Mouse (Mus musculus): ENCODE measurements at regions not wholly inside any gene's neighbourhood (a gene's known extent, or its start where the extent isn't known, plus 50 kb on each side); places are given as distances from the start of the nearest gene placed in this dataset.

DNA sequence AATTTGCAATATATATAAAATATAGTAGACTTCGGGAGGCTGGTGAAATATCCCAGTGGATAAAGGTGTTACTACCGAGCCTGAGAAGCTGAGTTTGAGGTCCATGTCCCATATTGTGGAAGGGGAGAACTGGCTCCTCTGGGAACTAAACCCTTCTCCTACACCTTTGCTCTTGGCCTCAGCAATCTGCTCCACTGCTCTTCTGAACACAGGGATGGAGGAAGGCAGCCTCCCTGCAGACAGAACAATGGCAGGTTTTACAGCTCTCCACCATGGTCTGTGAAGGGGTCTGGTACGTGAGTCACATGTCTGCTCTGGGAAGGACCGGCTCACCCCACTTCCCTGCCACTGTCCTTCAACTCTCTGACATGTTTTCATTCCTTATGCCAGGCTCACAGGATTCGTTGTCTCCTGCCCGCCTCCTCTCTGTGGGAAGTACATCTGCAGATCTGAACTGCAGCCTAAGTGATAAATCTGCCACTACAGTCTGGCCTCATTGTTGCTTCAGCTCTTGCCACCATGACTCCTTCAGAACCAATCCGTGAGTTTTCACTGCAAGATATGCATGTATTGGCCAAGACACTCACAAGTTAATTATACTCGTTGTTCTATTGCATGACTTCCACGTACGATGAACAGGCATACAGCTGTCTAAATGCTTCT is 220.0 kb upstream of the Gm9767 start:
- DNase-seq, result no peak

DNA sequence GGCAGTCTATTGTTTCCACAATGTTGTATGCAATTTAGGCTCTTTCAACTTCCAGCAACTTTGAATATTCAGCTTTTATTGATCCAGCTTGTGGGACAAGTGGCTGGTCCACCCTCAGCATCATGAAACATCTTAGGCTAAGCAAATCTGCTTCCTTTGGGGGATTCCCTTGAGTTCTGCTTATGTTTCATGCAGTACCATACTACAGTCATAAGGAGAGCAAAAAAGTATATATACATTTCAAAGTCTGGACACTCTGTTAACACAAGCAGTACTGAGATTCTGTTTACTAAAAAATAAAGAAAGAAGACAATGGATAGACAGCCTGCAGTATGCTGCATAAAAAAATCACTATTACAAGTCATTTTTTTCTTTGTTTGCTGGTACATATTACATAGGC is 233.7 kb upstream of the Gm9767 start:
- DNase-seq, result no peak

DNA sequence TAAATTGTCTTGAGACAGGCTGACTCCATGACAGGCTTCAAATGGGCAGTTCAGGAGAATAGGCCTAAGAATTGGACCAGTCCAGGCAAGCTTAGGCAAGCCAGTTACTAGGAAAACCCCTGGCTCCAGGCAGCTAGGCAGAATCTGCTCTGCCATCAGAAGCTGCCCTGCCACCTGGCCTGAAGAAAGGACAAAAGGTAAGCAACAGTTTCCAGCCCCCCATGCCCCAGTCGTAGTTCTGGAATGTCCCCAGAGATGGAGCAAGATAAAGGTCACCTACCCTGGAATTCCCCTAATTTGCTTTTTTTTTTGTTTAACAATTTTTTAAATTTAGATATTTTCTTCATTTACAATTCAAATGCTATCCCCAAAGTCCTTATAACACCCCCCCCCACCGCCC is 248.8 kb upstream of the Gm9767 start:
- no peak for DNase-seq

DNA sequence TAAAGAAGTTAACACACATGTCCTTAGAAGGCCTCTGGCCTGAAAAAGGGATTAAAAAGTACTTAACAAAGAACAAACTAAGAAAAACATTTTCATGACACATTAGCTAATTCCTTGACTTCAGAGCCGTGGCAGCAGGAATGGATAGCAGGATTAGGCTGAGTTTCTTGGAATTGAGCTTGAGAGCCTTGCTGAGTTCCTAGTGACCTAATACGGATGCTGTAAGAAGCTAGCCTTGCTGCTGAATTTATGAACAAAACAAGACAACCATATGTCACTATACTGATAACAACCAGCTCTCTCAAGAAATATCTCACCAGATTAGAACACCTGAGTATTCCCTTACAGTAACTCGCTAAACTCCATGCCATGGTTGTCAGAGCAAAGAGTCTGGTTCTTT is 268.2 kb upstream of the Smlr1 start:
- DNase-seq, result no peak

DNA sequence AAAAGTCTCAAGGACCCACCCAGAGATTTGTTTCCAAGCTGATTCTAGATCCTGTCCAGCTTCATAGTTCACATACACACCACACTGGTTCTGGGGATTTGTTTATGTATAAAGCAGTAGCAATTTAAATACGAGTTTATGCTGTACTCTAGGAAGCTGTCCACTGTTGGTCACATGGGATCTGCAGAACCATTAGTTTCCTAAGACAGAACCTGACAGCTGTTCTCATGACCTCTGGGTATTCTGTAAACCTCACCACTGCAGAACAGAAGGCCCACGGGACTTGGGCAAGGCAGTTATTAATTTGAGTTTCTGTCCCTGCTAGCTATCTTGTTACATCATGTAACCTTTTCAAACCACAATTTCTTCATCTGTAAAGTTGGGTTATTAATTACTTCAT is 265.4 kb upstream of the Smlr1 start:
- DNase-seq, result no peak

DNA sequence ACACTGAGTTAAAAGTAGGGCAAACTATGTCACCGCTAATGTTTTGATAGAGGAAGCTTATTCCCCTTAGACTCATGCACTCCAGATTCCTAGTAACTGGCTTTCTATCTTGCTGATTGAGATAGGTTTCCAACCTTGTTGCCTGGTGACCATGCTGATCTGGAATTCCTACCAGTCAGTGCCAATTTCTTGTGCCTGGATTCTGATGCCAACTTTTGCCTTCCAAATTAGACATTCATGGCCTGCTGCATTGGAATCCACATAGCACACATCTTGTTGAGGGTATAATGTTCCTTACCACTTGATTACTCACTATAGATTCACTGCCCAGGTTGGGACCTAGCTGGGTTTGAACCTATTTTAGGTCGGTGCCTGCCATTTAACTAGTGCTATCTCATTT is 262.8 kb upstream of the Smlr1 start:
- no peak for DNase-seq

DNA sequence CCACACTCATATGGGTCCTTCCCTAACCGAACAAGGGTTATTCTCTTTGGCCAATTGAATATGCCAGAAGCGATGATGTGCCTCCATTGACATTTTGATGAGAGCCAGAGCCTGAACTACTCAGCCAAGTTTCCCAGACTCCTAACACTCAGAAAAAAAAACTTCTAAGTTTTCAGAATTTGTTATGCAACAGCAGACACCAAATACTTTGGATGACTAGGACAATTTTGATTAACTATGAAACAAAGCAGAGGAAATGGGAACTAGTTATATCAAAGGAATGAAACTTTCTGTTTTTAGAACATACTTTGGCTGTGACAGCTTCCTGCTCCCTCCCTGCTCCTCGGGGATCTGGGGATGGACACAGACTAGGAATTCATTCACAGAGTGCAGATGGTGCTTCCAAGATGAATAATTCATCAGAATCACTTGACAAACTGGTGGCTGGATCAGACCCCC is 254.3 kb upstream of the Smlr1 start:
- DNase-seq, result no peak

DNA sequence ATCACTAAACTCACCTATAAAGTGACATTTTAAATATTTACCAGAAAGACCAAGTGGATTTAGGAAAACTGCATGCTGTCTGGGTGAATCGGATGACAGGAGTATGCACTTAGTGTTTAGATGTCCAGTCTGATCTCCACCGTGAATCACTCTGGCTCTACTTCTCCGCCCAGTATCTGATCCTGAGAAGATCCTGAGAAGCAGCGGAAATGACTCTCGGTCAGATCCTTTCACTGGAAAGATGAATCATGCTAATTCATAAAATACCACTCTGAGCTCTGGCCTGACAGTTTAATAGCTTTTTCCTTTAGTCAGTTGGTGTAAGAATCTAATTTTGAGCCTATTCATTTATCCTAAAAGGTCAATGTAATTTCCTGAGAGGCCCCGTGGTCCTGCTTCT is 252.6 kb upstream of the Smlr1 start:
- no peak for DNase-seq

DNA sequence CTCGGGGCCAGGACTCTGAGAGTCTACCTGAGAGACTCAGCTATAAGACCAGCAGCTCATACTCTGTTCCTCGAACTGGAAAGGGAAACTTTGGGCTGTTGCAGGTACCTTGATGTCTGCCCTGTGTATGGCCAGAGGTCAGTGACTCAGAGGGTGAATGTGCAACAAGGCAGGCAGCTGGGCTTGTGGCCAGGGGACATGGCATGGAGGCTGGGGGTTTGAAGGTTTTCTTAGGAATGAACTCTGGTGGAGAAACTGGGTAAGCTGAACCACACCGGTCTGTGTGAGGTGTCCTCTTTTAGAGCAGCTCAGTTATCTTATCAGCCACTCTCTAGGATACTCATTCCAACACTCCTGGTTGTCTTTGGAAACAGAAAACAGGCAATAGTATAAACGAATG is 251.9 kb upstream of the Smlr1 start:
- no peak for DNase-seq

DNA sequence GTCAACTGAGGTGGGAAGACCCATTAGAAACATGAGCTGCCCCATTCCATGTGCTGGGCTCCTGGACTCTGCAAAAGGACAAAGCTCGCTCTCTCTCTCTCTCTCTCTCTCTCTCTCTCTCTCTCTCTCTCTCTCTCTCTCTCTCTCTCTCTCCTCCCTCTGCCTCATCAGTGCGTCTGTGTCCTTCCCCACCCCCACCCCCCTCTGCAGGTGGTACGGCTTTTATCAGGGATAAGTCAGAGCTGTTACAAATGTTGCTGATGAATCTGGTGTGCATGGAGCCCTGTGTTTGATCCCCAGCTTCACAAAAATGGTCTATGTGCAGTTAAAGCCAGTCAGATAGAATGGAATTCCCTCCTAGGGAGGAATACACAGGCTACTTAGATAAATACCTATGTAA is 247.8 kb upstream of the Smlr1 start:
- DNase-seq, result no peak

DNA sequence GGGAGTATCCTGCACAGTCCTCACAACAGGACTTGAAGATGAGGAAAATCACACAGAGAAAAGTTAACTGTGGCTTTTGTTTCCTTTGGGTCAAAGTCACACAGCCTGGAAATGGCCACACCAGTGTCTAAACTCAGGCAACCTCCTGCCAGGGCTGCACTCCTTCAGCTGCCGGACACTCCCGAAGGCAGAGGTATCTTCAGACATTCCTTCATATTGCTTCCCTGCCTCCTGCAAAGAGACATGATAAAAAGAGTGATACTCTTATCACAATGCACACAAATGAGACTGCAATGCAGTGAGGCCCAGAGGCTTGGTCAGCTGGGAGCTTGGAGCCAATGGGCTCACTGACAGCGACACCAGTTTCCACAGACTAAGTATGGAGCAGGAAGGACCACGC is 243.4 kb upstream of the Smlr1 start:
- DNase-seq, result no peak

DNA sequence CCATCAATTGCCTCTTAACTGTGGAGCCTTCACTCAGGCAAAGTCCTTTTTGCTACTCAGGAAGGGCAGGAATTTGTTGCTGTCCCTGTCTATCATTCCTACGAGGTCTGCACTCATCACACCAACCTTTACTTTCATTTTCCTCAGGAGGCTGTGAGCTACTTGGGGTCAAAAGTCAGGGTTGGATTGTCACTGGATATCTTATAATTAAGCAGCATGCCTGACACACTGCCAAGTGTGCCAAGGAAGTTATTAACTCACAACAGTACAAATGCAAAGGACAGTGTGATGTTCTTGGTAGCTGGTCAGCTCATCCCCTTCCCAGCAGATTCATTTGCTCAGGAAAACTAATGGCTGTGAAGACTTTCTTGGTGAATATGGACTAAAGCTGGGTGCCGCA is 241.7 kb upstream of the Smlr1 start:
- DNase-seq, result no peak

DNA sequence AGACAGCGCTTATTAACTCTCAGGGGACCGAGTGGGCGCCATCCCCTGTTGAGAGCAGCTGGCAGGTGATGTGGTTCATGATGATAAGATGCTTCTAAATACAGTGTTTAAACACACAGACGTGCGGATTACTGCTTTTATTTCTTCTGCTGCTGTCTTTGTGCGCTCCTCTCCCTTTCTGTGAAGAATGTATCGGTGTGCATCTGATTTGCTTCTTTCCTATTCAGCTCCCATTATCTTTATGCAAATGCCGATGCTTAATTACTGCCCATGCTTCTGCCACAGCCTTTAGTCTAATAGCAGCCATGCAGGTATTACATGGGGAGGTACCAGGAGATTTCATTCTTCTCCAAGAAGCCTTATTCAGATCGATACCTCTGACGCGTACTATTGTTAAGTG is 240.6 kb upstream of the Smlr1 start:
- no peak for DNase-seq

DNA sequence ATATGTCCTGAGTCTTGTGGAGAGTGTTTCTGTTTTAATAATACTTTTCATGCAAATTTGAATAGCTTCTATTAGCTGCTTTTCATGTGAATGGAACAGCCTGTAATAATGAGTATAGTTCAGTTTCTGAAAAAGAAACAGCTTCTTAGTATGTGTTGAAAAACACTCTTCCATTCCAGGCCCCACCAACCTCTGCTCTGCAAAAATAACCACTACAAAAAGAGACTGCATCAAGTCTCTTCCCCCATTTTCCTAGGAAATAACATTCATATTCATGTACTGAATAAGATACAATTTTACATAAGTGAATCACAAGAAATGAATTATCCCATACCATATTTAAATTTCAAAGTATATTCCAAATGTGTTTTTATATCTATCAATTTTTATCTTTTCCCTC is 234.0 kb upstream of the Smlr1 start:
- DNase-seq, result no peak

DNA sequence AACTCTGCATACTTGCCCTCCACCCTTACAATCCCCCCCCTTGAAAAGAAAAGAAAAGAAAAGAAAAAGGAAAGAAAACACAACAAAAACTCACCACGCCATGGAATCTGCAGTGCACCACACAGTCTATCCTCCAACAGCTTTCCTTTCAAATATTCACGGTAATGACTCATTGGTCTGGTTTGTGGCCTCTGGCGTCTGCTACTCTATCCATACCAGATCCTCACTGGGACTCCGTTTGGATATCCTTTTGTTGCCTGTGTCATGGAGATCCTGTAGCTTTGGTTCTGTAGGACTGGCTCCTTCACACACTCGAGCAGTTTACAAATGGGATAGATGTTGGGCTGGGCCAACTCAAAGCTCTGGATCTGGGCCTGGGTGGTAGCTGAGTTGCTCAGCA is 232.4 kb upstream of the Smlr1 start:
- no peak for DNase-seq

DNA sequence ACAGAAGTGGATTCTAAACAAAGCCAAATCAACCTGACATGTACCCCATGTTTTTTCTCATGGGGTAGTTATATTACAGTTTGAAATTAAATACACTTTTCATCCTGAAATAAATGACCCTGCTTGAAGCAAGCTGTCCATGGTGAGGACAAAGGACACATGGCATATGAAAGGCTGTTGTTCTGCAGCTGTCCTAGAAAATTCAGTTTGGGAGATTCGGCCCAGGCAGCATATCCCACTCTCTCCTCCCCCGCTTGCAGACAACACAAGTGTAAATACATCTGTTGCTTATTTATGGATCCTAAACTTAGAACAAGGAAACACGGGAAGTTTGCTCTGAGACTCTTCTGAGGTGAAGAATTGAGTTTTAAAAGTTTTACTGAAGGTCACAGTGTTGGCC is 218.2 kb upstream of the Smlr1 start:
- no peak for DNase-seq

DNA sequence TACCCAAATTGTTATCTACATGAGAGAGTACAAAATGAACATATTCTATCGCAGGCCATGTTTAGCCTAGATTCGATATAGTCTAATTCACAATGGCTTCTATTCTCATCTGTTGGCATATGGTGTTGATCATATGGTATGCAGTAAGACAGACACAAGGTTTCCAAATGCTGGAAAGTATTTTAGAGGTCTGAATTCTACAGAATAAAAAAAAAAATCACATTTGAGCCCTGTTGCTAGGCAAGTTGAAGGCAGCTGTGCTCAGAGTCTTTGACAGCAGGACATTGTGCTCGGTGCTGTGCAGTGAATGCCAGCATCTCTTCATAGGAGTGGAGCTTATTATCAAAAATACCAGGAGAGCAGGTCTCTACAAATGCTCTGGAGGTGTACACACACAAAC is 206.6 kb upstream of the Smlr1 start:
- DNase-seq, result no peak

DNA sequence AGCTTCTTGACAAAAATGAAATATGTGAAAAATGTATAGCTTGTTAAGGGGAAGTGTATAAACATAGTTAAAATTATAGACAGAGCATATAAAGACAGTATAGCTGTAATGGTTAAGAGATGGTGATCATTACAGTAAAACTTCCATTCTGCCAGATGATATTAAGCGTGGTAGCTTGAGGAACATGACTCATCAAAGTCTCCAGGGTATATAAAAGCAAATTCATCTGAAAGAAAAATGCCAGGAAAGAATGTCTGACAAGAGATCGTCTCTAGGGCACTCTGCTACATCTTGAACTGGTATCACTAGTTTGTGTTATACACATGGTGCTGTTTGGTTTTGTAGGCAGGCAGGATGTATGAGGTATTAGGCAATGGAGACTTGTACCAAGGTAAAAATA is 204.9 kb upstream of the Smlr1 start:
- DNase-seq, result no peak

DNA sequence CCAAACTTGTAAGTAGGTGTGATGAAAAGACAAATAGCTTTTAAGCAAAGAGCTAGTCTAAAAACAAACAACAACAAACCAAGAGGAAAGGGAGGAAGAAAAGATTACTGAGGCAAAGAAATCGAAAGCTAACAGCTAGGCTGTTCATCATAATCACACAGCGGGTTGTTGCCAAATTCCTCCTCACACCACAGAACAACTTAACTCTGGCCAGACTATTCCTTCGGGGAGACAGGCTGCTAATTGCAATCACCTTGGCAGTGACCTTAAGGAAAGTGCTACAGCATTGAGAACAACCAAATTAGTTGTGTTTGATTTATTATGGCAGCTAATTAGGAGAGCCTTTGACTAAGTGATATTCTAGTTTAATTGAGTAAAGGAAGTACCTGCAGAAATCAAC is 194.4 kb upstream of the Smlr1 start:
- no peak for DNase-seq

DNA sequence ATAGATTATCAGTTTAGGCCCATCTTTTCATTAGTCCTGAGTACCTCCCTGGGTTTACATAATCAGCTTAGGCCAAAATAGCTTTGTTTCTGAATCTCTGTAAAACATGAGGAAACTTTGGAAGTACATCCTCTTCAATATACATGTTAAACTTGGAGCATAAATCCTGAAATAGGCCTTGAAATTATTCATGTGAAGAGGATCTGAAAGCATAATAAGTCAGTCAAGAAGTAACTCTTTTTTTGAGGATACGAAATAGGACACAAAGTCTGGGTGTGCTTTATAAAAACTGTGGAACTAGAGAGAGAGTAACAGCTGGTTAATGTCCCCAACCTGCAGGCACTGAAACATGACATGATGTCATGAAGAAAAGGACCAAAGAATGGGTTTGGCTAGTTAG is 187.9 kb upstream of the Smlr1 start:
- no peak for DNase-seq

DNA sequence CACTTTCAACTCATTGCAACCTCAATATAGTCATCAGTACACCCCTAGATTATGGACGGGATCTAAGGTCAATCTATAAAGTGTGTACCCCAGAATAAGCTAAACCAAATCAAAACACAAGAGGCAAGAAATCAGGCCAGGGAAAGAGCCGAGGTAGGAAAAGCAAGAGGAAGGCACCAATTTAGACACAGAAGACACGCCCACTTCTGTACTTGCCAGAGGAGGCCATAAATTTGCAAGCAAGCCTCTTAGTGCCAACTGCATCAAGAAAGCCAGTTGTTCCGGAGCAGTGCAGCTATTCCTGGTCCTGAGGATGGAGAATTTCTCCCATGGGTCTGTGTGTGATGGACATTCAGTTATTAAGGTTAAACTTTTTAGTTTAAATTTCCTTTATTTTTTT is 179.7 kb upstream of the Smlr1 start:
- no peak for DNase-seq

DNA sequence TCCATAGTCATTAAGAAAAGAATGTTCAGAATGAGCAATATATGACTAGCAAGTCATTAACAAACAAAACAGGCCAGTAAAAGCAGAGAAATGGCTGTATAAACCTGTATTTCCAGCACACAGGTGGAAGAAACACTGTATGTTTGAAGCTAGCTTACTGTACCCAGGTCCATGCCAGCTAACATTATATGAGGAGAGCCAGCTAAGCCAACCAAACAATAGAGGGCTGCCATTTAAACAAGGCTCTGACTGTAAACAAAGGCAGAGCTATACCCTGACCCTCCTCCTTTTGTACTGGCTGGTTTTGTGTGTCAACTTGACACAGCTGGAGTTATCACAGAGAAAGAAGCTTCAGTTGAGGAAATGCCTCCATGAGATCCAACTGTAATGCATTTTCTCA is 178.6 kb upstream of the Smlr1 start:
- no peak for DNase-seq

DNA sequence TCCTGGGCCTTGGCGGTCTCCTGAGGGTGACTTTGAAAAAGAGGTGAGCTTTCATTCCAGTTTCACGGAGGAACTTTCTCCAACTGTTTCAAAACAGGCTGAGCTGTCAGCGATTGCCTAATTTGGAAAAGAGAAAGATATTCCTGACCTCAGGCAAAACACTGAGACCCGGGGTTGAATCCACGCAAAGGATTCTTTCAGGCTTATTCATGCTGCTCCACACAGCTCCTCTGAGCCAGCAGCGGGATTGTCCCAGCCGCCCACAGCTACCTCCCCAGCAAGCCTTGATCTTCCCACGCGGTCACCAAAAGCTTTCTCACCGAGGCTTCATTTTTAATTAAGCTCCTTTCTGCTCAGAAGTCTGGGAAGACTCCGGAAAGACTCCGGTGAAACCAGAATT is 178.0 kb upstream of the Smlr1 start:
- no peak for DNase-seq

DNA sequence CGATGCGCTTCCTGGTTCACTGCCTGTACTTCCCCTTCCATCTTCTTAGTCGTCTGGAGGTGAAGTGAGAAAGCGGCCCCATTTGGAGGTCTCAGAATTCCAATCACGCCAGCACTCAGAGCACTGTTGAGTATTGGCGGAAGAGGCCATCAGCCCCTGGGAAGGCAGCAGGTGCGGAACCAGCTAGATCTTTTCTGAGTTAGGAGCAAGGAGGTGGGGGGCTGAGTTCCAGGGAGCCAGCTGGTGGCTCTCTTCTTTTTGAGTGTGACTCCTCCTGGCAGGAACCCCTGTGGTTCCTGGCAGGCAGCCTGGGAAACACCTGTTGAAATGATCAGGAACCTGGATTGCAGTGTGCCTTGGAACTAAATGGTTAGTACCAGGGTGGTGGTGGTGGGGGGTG is 171.9 kb upstream of the Smlr1 start:
- no peak for DNase-seq

DNA sequence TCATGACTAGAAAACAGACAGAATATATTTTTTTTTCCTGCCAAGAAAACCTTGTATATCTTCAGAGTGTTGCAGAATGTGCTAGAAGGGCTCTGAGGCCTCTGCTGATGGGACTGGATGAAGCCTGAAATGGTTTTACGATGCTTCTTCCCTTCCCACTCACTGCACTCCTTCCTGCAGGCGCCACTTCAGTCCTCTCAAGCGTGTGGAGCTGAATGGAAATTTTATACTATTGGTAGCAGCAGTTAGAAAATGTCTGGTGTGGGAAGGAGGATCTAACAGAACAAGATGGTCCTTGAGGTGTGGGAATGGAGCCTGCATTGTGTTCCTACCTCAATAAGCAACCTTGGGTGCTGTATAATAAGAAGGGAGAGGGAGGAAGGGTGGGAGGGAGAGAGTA is 166.1 kb upstream of the Smlr1 start:
- DNase-seq, result no peak

DNA sequence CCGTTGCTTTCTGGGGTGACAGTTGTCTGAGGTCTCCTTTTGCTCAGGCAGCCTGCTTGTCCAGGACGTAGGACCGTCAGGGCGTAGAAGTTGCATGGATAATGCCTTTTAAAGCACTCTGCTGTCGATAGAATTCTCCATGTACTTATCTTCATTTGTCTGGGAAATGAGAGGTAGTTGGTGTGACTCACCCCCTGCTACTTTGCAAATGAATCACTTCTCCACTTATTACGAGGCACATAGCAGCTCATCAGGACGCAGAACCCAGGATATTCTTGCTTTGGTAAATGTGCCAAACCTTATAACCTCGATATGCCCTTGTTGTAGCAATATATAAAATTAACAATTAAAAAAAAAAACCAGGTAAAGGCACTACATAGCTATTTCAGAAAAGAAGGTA is 159.7 kb upstream of the Smlr1 start:
- DNase-seq, result no peak
